Mouse (Mus musculus): ENCODE results near the gene Rab30. TPM values are rescaled to one million over a fixed set of nuclear protein-coding genes. Genes with fewer than 3 reads are reported as not detected.

The Rab30 gene
- total RNA-seq, 2 experiments from 2014 or later, result 6.5 to 7.7 TPM

GRCm38 (mm10) chr7:92811667-92812279 lies 70.4 kb downstream of the Rab30 start:
- no peak for TF ChIP-seq CTCF (IDR thresholded peaks at IDR 0.05)
- DNase-seq, result no peak
- H3K27ac ChIP-seq, result no peak overlapping the region
- no peak overlapping the region for H3K4me3 ChIP-seq
- intact Hi-C loops (cut with DNase I), result no loop called here

DNA sequence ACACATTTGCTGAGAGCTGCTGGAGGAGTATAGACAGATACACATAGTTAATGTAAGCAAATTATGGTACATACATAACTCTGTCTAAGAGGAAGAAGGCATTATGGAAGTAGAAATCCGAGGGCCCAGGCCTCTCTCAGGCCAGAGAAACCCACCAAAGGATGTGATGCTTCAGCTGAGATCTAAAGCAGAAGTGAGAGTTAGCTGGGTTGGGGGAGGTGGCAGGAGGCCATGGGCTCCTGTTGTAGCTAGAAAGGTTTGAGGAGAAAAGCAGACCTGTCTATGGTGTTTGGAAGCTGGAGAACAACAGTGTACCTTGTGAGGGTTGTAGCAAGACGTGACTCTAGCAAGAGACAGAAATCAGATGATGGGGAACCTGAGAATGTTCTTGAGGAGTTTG lies 75.8 kb downstream of the Rab30 start:
- no peak overlapping the region for H3K27ac ChIP-seq
- intact Hi-C loops (cut with DNase I), result no loop called here
- TF ChIP-seq CTCF (IDR thresholded peaks at IDR 0.05), result no peak
- H3K4me3 ChIP-seq, result no peak overlapping the region
- no peak for DNase-seq

DNA sequence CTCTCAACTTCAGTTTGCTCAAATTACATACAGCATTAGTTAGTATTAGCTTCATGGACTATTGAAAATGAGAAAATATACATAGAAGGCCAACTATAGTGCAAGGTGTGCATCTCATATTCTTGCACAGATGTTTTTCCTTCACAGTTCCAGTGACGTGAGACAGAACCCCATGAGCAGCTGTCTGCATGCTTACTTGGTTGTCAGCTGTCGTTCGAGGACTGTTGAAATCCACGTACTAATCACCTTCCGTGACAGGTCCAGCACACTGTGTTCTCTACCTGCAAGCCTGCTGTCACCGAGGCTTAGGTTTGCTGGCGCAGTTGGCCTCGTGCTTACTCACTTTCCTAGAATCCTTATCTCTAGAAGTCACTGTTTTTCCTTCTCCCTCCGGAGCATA lies 76.5 kb downstream of the Rab30 start:
- H3K4me3 ChIP-seq, result no peak overlapping the region
- no peak for TF ChIP-seq CTCF (IDR thresholded peaks at IDR 0.05)
- intact Hi-C loops (cut with DNase I), result no loop called here
- peak; percentile 38 for DNase-seq
- H3K27ac ChIP-seq, result no peak overlapping the region

- no peak overlapping the region for H3K27ac ChIP-seq
- intact Hi-C loops (cut with DNase I), result no loop called here
- TF ChIP-seq CTCF (IDR thresholded peaks at IDR 0.05), result no peak
- H3K4me3 ChIP-seq, result no peak overlapping the region
- DNase-seq, result no peak
Measured at GRCm38 (mm10) chr7:92819656-92820055, 78.3 kb downstream of the Rab30 start.

DNA sequence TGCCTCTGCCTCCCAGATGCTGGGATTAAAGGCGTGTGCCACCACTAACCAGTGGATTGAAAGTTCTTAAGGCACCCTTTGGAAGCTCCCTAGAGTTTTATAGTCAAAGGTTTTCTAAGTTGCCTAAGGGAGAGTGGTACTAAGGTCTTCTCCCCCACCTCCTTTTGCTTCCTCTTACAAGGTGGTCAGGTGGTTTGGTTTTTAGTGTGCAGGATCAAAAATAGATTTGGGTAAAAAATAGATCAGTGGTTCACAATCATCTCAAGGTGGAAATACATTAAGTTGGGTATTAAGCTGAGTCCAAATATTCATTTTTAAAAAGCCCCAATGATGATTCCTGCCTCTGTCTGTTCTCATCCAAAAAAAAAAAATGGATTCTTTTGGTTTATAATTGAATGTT lies 79.0 kb downstream of the Rab30 start:
- no peak for DNase-seq
- Histone ChIP-seq H3K27ac (peak overlapping the region; percentile 56), H3K4me3 (no peak overlapping the region)
- intact Hi-C loops (cut with DNase I), result no loop called here
- no peak for TF ChIP-seq CTCF (IDR thresholded peaks at IDR 0.05)

DNA sequence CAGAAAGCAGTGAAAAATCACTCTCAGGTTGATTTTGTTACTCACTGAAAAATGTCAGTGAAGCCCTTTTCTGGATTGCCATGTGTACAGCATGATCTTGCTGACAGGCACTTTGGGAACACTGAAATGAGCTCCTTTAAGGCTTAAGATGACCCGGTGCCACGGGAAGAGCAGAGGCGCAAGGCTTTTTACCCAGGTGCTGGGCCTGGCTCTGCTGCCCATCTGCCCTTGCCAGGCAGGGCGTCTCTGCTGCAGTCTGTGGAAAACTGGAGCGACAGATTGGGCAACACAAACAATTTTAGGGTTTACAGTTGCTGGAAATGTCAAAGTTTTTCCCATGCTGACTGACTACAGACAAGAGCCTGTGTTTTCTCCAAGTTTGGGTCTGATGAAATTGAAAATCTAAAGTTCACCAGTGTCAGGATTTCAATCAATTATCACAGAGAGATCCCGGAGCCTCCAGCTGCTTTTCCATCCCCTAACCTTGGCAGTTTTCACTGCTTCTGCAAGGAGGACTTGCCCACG lies 79.6 kb downstream of the Rab30 start:
- H3K27ac ChIP-seq, result peak overlapping the region; percentile 56
- TF ChIP-seq CTCF (IDR thresholded peaks at IDR 0.05), result no peak
- H3K4me3 ChIP-seq, result peak overlapping the region; percentile 11; the same call in 1 of the 2 replicates
- intact Hi-C loops (cut with DNase I), result no loop called here
- peak; percentile 42 for DNase-seq

DNA sequence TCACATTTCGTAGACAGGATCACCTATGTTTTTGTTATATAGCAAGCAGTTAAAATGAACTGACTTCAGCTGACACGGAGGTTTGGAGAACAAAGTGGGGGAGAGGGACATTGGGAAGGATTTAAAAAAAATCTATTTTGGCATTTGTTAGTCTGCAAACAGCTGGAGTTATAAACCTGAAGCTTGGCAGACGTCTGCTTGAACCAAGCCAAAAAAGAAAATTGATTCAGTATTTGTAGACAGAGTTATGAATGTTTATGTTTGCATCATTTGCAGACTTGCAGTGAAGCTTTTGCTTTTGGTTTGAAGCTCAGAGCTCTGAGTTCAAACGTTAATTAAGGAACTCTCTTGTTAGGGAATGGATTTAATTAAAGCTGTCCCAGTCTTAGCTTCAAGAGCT lies 80.5 kb downstream of the Rab30 start:
- intact Hi-C loops (cut with DNase I), result no loop called here
- Histone ChIP-seq H3K27ac (peak overlapping the region; percentile 56), H3K4me3 (no peak overlapping the region)
- TF ChIP-seq CTCF (IDR thresholded peaks at IDR 0.05), result no peak
- no peak for DNase-seq

DNA sequence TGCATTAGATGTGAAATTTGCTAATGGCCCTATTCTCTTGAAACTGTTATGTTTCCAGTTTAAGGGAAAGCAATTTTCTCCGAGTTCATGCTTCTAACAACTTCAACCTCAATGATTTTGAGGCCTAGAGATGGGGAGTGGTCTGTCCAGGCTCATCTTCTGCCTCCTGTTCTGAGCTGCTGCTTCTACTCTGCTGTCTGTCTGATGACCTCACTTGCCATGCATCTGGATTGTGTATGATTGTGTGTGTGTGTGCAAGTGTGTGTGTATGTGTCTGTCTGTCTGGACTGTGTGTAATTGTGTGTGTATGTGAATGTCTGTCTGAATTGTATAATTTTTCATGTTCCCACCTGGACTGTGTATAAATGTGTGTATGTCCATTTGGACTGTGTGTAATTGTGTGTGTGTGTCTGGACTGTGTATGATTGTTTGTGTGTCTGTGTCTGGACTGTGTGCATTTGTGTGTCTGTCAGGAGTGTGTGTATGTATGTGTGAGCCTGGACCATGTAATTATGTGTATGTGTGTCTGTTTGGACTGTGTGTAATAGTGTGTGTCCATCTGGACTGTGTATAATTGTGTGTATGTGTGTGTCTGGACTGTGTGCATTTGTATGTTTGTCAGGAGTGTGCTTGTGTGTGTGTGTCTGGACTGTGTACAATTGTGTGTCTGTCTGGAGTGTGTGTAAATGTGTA lies 81.2 kb downstream of the Rab30 start:
- Histone ChIP-seq H3K4me3 (no peak overlapping the region), H3K27ac (peak overlapping the region; percentile 17; the same call in 1 of the 2 replicates)
- intact Hi-C loops (cut with DNase I), result no loop called here
- TF ChIP-seq CTCF (IDR thresholded peaks at IDR 0.05), result no peak
- no peak for DNase-seq

GRCm38 (mm10) chr7:92826248-92826647 lies 84.8 kb downstream of the Rab30 start:
- H3K27ac ChIP-seq, result no peak overlapping the region
- H3K4me3 ChIP-seq, result no peak overlapping the region
- no peak for TF ChIP-seq CTCF (IDR thresholded peaks at IDR 0.05)
- DNase-seq, result no peak
- intact Hi-C loops (cut with DNase I), result loop anchor here (5.0 kb wide), 2 partner anchors 159 to 189 kb away; partner anchors contain the start of genes Ankrd42 and Pcf11

- DNase-seq, result peak; percentile 30
- intact Hi-C loops (cut with DNase I), result loop anchor here (2.0 to 5.0 kb wide), 3 partner anchors 87 to 191 kb away; partner anchors contain the start of genes Ankrd42, Pcf11 and Rab30
- Histone ChIP-seq H3K4me3 (no peak overlapping the region), H3K27ac (no peak overlapping the region)
- TF ChIP-seq CTCF (IDR thresholded peaks at IDR 0.05), result peak; percentile 68
Measured at GRCm38 (mm10) chr7:92827981-92828380, 86.6 kb downstream of the Rab30 start.

DNA sequence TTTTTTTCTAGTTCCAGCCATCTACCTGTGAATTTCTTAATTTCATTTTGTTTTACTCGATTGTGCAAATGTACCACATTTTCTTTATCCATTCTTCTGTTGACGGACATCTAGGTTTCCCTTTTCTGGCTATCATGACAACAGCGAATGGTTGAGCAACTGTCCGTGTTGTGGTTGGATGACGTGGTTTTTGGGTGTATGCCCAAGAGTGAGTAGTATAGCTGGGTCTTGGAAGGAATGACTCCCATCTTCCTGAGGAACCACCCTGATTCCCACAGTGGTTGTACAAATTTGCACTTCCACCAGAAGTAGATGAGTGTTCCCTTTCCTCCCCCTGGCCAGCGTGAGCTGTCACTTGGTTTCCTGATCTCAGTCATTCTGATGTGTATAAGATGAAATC lies 91.0 kb downstream of the Rab30 start:
- H3K27ac ChIP-seq, result no peak overlapping the region
- H3K4me3 ChIP-seq, result no peak overlapping the region
- intact Hi-C loops (cut with DNase I), result no loop called here
- no peak for DNase-seq
- no peak for TF ChIP-seq CTCF (IDR thresholded peaks at IDR 0.05)

GRCm38 (mm10) chr7:92834391-92834790 lies 93.0 kb downstream of the Rab30 start:
- no peak for DNase-seq
- Histone ChIP-seq H3K4me3 (no peak overlapping the region), H3K27ac (no peak overlapping the region)
- intact Hi-C loops (cut with DNase I), result no loop called here
- TF ChIP-seq CTCF (IDR thresholded peaks at IDR 0.05), result no peak

DNA sequence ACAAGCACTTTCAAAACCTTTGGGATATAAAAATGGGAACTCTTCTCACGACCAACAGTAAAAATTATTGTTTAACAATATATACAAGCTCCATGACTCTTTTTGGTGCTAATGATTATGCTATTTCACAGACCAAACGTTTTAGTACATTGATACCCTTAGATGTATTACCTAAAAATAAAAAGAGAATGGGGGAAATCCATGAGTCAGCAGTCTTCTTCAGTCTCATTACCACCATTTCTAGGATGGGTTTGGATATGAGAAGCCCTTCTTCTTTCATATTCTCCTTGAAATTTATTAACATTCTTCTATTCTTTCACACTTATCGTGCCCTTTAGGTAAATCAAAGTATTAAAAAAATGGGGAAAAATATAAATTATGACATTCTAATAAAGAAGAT lies 95.0 kb downstream of the Rab30 start:
- DNase-seq, result no peak

More for the DNA sequence above, 95.0 kb downstream of the Rab30 start:
- no peak overlapping the region for H3K4me3 ChIP-seq
- H3K27ac ChIP-seq, result no peak overlapping the region
- no peak for TF ChIP-seq CTCF (IDR thresholded peaks at IDR 0.05)
- intact Hi-C loops (cut with DNase I), result no loop called here

Data from gastrocnemius, adult 2 months (tissue).